Mouse (Mus musculus) gonadal fat pad, adult 2 months (tissue): ENCODE measurements at regions not wholly inside any gene's neighbourhood (a gene's known extent, or its start where the extent isn't known, plus 50 kb on each side); places are given as distances from the start of the nearest gene placed in this dataset.
"Not testable (repeated sequence)": the region's sequence is repeated elsewhere in the genome, so short reads cannot be mapped to it uniquely, and the experiment has no call there.

Experiments
- DNase-seq: peaks from one replicate; pipeline ENCODE4 v3.0.0-alpha.2; 2012; ENCODE audit warnings: low read depth

DNA sequence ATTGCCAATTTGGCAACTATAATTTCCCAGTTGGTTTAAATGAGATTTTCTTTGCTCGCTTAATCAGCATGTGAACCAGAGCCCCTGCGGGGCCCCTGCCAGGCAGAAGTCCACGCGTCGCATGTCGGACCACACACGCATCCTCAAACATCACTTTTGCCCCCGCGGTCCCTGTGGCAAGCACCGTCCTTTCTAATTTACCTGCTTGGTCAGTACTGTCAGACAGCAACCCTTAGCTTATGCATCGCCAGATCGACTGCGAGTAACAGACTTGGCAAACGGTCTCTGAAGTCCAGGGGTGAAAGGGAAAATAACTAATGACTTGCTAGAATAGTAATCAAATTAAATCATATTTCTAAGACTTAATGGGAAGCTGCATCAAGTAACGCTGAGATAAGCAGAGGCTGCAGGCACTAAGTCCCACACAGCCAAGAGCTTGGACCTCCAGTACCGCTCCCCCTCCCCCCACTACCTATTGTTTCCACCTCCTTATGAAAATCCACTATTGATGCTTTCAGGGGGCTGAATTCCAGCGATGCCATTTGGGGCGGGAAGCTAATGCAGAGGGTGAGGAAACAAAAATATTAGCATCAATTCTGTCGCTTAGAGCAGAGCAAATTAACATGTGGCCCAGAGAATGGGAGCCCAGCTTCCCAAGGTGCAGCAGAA lies 142.0 kb upstream of the Cntnap4 start:
- DNase-seq = no peak

DNA sequence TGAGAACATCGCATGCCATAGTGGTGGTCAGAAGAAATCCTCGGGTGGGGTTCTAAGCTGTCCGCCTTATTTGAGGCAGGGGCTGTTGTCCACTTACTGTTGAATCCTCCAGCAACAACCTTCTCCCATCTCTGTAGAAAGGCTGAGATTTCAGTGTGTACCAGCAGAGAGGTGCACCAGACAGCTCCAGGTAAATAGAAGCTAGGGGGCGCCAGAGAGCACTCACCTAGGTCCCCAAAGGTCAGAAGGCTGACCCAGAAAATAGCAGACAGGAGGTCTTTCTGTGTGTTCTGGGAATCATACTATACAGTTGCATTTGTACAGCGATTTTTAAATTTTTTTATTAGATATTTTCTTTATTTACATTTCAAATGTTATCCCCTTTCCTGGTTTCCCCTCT lies 157.9 kb upstream of the Cntnap4 start:
- DNase-seq = no peak

DNA sequence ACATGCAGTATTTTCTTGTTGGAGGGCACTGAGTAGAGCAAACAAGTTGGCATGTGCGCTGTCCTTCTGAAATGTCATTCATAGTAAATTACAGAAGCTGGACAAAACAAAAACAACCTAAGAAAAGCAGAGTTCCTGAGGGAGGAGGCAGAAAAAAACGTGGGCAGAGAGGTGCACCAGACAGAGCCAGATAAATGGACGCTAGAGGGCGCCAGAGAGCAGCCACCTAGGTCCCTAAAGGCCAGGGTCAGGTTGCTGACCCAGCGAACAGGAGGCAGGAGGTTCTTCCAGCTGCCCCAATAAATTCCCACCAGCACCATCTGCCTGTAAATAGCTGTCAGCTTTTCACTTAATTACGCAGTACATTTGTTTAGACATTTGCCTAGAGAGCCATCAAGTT lies 158.6 kb upstream of the Cntnap4 start:
- no peak for DNase-seq

DNA sequence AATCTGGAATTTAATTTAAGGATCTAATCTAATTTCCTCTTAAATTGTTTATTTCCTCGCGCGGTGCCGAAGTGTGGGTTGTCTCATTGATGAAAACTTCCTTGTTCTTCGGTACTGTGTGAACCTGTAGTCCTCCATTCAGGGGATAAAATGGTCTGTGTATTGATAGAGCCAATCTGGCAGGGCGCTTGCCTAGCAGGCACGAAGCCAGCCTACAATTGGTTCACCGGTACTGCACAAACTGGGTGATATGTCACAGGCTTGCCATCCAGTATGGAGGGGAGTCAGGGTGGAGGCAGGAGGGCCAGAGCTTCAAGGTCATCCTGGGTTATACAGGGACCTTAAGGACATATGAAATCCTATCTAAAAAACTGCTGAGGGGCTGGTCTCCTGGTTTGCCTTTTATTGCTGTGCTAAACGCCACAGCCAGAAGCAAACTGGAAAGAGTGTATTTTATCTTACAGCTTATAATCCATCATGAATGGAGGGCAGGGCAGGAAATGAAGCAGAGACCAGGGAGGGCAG lies 161.6 kb upstream of the Cntnap4 start:
- no peak for DNase-seq

DNA sequence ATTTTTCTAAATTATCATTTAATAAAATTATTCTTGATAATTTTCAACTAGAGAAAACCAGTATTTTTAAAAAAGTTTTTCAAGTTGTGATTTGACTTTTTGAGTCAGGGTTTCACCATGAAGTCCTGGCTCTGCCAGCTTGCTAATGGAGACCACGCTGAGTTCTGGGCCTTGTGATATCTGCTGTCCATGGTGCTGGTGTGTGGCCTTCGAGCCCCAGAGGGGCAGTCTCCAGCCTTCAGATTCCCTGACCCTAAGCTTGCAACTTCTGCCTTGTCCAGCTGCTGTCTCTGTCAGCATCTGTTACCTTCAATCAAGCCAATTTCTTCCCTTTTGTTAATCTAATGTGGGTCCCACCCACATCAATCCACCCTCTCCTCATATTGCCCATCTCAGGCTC lies 165.8 kb upstream of the Cntnap4 start:
- no peak for DNase-seq

DNA sequence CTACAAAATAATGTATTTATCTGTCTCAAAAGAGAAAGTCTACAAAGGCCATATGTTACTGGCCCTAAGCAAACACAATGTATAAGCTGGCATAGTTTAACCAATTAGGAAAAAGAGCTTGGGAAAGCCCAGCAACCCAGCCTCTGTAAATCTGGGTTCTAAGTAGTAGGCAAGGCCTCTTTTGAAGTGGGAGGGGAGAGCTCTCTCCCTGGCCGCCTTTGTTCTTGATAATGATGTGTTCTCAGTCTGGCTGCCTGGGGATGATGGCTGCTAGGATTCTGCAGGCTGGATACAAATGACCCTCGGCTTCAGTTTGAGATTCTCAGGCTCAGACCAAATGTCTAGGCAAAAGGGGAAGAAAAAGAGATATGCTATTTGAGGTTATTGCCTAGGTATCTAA lies 172.4 kb upstream of the Cntnap4 start:
- no peak for DNase-seq

DNA sequence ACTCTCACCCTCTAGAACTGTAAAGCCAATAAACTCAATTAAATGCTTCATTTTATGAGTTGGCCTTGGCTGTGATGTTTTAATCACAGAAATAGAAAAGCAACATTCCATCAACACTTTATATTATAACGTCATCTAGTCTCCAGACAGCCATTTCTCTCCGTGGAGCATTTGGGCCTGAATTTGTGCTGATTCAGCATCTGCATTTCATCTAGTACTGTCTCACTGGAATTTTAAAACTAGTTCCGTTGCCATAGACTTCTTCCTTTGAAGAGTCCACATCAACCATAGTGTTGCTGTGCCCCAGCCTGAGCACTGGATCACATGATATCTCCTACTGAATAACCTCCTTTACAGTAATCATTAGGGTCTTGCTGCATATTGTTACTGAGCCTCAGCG lies 179.7 kb upstream of the Cntnap4 start:
- no peak for DNase-seq

DNA sequence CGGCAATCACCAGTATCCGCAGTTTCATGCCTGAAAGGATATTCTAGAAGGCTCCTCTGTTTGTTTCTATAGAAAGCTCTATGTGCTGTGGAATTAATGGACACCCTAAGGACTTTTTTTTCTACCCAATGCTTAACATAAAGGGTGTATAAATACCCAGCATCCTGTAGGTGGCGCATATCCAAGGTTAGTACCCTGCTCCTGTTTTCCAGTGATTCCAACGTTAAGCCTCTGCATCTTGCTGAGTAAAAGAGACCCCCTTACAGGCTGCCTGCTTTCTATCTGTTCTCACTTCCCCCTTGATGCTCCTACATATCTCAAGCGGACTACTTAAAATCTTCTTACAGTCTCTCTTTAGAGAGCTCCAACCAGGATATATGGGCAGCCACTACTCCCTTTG lies 221.5 kb upstream of the Cntnap4 start:
- no peak for DNase-seq

DNA sequence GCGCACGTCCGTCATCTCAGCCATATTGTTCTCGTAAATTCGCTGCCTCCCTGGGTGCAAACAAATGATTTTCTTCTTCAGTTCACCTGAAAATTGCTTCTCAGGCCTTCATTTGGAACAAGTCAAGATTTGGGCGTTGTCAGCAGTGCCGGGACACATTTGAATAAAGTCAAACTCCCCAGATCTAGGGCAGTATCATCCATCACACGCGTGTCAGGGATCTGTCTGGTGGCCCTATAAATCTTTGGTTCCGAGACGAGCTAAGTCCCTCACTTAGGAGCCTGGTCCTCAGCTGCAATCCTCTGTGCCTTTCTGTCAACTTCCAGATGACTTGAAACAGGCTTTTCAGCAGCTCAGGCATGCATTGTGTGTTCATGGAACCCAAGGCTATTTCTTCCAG lies 236.7 kb upstream of the Cntnap4 start:
- no peak for DNase-seq

DNA sequence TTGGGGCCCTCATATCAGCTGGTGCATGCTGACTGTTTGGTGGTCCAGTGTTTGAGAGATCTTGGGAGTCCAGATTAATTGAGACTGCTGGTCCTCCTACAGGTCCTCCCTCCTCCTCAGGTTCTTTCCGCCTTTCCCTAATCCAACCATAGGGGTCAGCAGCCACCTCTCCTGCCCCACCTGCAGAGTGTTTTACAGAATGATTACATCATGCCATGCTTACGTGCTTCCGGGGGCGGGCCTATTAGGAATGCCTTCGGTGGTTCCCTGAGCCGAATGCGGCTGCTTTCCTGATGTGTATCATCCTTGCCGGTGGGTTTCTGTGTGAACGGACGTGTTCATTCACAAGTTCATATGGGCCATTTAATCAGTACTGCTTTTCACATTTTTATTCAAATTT lies 237.8 kb upstream of the Cntnap4 start:
- no peak for DNase-seq

DNA sequence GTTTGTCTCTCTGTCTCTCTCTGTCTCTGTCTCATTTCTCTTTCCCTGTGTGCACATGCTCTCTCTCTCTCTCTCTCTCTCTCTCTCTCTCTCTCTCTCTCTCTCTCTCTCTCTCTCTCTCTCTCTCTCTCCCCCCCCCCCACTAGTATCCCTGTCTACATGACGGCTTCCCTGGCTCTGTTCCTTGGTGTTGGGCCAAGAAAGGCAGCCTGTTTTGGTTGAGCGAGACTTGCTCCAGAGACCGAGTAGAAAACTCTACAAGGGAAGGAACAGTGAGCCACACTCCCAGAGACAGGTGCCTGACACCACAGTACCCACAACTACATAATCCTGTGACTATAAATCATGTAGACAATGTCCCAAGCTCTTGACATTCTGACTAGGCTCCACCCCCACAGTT lies 260.0 kb upstream of the Cntnap4 start:
- DNase-seq = no peak

DNA sequence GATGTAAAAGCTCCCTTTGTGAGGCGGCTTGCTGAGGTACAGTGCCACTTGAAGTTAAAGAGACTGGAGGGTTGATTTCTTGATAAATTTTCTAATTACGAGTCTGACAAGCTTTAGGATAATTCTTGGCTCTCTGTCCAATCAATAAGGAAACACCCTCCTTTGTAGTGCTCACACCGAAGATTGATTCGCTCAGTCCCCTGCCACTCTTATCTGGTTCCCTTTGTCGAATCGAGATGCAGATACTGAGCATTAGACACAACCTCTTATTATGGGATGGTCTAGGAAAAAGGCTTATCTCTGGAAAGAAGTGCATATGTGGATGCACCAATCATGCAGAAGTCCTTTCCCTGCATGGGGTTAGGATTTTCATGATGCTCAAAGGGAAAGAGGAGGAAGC lies 261.5 kb upstream of the Cntnap4 start:
- DNase-seq = no peak

DNA sequence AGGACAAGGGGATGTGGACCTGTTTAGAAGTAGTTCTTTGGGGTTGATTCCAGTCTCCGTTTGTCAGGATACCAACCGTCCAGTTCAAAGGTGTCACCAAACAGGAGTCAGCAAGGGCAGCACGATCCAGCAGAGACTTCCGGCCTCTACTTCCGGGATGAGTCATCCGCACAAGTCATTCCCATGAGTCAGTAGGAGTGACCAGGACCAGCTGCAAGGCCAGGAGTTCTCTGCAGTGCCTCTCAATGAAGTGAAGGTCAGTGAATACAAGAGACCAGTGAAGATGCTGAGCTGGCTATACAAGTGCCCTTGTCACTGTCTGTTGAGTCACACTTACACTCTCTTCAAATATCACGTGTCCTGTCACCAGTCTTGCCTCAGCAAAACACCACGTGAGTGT lies 272.8 kb upstream of the Cntnap4 start:
- no peak for DNase-seq

DNA sequence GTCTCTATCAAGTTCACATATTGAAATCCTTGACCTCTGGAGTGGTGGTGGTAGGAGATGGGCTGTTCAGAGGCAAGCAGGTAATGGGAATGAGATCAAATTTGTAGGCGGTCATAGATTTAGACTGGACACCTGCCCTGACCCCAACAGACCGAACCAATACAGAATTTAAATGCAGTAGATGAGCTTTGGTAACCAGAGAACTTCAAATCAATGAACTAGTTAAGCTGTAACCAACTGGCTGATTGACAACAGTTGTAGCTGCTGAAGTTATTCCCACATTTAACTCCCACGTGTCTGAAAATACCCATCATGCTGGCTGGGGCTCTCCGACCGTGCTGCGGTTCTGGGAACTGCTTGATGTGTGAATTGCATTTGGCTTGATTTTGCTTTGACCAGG lies 268.5 kb upstream of the Gm6793 start:
- DNase-seq = no peak

DNA sequence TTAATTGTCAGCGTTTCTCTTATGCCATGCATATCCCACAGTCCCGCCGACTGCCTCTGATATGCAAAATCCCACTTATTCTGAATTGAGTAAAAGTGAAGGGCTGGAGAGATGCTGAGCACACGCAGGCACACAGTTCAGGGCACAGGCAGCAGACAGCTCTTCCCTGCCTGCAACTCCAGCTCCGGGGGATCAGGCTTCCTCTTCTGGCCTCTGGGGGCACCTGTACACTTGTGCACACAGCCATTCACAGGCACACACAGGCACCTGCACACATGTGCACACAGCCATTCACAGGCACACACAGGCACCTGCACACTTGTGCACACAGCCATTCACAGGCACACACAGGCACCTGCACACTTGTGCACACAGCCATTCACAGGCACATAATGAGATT lies 254.8 kb upstream of the Gm6793 start:
- no peak for DNase-seq

DNA sequence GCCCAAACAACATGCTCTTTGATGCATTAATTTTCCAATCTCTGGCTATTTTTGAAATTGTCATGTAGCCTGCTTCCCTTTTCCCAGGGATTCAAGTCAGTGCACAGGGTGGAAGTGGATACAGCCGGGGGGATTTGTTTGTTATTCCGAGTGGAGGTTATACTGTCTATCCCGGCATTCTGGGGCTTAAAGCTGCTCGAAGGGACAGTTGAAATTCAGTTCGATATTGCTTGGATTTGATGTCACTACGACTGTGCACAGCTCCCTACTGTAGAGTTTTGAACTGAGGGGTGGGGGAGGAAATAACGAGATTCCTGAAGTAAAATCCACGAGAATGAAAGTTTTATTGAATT lies 254.4 kb upstream of the Gm6793 start:
- DNase-seq = no peak

DNA sequence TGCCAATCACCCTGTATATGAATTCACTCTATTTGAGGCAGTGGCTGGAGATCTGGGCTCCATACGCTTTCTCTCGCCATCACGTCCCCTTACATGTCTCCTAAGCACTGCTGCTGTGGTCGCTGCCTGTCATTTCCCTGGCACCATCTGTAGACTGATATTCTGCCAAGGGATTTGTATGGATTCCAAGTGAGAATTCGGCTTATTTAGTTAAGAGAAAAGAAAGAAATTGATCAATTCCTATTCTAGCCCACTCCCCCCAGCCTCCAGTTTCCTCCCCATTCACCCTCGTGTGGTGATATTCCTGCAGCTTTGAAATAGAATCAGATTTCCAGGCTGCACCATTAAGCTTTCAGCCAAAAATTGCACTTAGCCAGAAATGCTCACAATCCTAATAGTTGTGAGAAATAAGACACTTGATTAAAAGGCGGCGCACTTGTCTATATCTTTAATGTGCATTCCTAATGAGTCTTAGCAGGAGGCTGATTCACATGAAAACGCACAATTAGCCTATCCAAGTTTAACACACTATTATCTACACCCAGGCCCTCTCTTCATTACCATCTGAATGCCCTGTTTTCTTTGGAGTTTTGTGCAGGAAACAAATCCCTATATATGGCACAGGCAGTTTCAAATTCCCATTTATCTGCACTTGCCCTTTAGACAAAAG lies 253.8 kb upstream of the Gm6793 start:
- DNase-seq = no peak

DNA sequence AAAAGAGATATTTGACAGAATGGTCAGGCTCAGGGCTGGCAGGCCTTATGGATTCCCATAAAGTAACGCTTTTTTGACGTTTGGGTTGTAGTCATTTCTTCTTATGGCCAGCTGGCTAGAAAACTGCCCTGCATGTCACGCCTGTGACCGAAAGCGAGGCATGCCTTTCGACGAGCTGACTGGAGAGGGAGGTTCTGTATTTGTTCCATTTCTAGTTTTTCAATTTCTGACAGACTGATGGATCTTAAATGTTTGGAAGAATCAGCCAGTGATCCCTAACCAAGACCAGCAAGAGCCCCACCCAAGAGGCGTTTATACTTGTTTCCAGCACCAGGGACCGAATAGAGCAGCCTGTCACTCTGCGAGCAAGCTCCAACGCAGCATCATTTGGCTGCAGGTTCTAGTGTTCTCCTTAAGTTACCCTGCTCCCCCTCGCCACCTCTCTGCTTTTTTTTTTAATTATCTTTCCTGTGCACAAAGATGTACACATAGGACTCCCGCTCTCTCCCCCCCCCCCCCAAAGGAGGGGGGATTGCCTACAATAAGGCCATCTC lies 243.2 kb upstream of the Gm6793 start:
- no peak for DNase-seq

DNA sequence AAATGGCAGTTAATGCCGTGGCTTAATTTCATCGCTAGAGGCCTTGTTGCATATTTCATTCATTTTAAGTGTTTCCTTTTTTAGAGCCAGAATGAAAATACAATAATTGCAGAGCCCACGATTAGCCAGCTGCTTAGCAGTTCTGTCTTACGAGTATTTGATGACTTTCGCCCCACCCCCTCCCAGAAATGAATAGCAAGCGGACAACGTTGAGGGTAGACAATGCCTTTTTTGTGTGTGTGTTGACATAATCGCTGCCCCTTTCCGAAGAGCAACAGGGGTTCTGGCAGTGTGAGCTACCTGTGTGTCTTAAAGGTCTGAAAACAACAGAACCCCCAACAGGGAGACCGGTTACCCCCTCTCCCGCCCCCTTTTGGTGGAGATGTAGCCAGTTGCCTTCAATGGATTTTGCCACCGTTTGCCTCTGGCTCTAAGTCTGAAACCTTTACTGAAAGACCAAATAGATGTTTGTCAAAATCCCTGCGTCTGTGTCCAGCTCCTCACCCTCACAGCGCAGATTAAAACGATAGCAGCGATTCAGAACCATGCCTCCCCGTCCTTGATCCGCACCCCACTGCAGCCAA lies 242.6 kb upstream of the Gm6793 start:
- DNase-seq = no peak

DNA sequence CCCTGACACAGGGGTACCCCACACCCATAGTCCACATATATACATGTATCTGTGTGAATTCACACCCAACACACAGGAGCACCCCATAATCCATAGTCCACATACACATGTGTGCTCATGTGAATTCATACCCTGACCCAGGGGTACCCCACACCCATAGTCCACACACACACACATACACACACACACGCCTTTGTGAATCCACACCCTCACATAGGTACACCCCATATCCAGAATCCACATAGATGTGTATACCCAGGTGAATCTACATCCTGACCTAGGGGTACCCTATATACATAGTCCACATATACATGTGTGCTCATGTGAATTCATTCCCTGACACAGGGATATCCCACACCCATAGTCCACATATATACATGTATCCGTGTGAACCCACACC lies 231.8 kb upstream of the Gm6793 start:
- DNase-seq = not testable (repeated sequence)

DNA sequence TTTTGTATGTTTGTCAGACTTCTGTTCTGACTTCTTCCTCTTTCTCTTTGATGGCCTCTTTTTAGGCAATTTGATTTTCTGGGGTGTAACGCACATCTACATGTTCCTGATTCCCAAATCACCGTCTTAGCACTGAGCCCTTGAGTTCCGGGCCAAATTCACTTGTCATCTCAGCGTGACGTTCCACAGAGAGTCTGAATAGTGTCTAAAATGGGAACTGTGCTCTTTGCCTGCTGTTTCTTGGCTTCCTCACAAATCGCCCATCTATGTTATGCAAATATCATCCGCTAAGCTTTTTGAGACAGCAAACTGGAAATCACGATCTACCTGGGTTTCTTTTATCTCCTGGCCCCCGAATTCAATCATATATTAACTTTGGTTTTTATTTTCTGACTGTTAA lies 223.8 kb upstream of the Gm6793 start:
- no peak for DNase-seq

DNA sequence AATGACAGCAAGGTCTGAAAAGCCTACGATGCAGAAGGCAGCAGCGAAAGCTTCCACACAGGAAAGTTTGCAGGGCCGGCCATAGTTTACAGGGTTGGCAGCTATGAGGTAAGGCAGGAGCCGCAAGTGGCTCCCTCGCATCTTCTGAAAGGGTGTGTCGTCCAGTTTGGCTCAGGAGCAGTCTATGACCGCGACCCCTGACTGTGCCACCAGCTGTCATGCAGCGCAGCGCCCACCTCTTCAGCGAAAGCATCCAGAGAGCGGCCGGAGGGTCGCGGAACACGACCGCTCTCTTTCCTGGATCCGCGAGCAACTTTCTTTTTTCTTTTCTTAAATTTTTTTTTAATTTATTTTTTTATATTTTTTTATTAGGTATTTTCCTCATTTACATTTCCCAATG lies 221.9 kb upstream of the Gm6793 start:
- DNase-seq = not testable (repeated sequence)

DNA sequence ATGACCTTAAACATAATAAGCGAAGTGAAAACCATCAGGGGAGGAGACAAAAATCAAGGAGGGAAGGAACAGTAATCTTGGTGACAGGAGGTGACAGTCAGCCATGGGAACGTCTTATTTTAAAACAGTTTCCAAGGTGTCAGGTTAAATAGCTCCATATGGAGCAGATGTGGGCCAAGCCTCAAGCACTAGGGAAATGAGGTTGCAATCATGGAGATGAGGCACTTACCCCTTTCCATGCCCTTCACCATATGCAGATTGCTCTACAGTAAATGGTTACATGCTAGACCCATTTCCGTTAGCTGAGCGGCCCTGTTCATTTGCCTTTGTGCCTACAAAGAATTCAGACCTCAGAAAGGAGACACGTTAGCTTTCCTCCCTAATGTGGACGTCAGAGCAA lies 204.8 kb upstream of the Gm6793 start:
- DNase-seq = no peak
